Mouse (Mus musculus) MEL (cell line): ENCODE measurements at regions not wholly inside any gene's neighbourhood (a gene's known extent, or its start where the extent isn't known, plus 50 kb on each side); places are given as distances from the start of the nearest gene placed in this dataset.

Source experiments
- DNase-seq: peaks from one replicate; pipeline ENCODE4 v3.0.0; 2011; ENCODE audit warnings: low read depth, low spot score
- H3K27ac ChIP-seq: 2 replicates; pipeline ENCODE4 v1.5.1; 2012; ENCODE audit warnings: low read depth, mild to moderate bottlenecking, control low read depth, low read length, moderate library complexity; ENCODE audit not compliant: control insufficient read depth
- H3K27me3 ChIP-seq, 2 experiments: fragments of 150-350 bp in 1 of 2; sonication (generic) in 1 of 2; 2 replicates each; pipeline ENCODE4 v1.6.1; 2012; ENCODE audit warnings: low read length in 2 of 2, mild to moderate bottlenecking in 2 of 2, improper control_type of control experiment in 1 of 2, moderate library complexity in 1 of 2; ENCODE audit not compliant: insufficient read depth in 2 of 2, control insufficient read depth in 1 of 2
- H3K36me3 ChIP-seq, 2 experiments: 2 replicates each; pipeline ENCODE4 v1.6.1; 2012 to 2014; ENCODE audit warnings: low read length in 2 of 2, improper control_type of control experiment in 1 of 2, inconsistent platforms in 1 of 2, mild to moderate bottlenecking in 1 of 2; ENCODE audit not compliant: insufficient read depth in 2 of 2, control insufficient read depth in 1 of 2
- H3K4me1 ChIP-seq, 2 experiments: fragments of 150-350 bp in 1 of 2; sonication (generic) in 1 of 2; 2 replicates each; pipeline ENCODE4 v1.6.1; 2012; ENCODE audit warnings: low read length in 2 of 2, improper control_type of control experiment in 1 of 2, mild to moderate bottlenecking in 1 of 2; ENCODE audit not compliant: insufficient read depth in 2 of 2, control insufficient read depth in 1 of 2
- H3K4me3 ChIP-seq, 2 experiments: fragments of 150-350 bp in 1 of 2; sonication (generic) in 1 of 2; 2 replicates each; pipeline ENCODE4 v1.5.1; 2012; ENCODE audit warnings: low read depth in 2 of 2, low read length in 2 of 2, mild to moderate bottlenecking in 2 of 2, moderate library complexity in 2 of 2, control low read depth in 1 of 2, improper control_type of control experiment in 1 of 2; ENCODE audit not compliant: control insufficient read depth in 1 of 2, insufficient read depth in 1 of 2
- H3K79me2 ChIP-seq: 2 replicates; pipeline ENCODE4 v1.6.1; 2012; ENCODE audit warnings: mild to moderate bottlenecking, low read length, moderate library complexity; ENCODE audit not compliant: control insufficient read depth, poor library complexity, insufficient read depth
- H3K9ac ChIP-seq: 2 replicates; pipeline ENCODE4 v1.6.1; 2012; ENCODE audit warnings: low read depth, mild to moderate bottlenecking, control low read depth, low read length, moderate library complexity; ENCODE audit not compliant: control insufficient read depth, poor library complexity, severe bottlenecking
- H3K9me3 ChIP-seq: fragments of 150-350 bp; sonication (generic); replicated peaks from 2 replicates; pipeline ENCODE4 v1.6.1; 2012; ENCODE audit warnings: mild to moderate bottlenecking, low read length, improper control_type of control experiment, moderate library complexity; ENCODE audit not compliant: insufficient read depth
- BHLHE40 ChIP-seq: IDR thresholded peaks from 2 replicates; pipeline ENCODE4 v1.6.1; 2012; ENCODE audit warnings: low read depth, mild to moderate bottlenecking, inconsistent platforms, low read length, improper control_type of control experiment, borderline replicate concordance
- CHD1 ChIP-seq: IDR thresholded peaks from 2 replicates; pipeline ENCODE4 v1.6.1; 2012; ENCODE audit warnings: low read depth, mild to moderate bottlenecking, inconsistent platforms, low read length, improper control_type of control experiment
- CTCF ChIP-seq, 3 experiments: IDR thresholded peaks in 2 of 3; conservative IDR thresholded peaks in 1 of 3; 2 replicates each; pipeline ENCODE4 v1.5.1; 2011 to 2012; ENCODE audit warnings: low read length in 3 of 3, low read depth in 2 of 3, mild to moderate bottlenecking in 2 of 3, improper control_type of control experiment in 1 of 3, inconsistent platforms in 1 of 3, mixed read lengths in 1 of 3, moderate library complexity in 1 of 3; ENCODE audit not compliant: control insufficient read depth in 1 of 3, insufficient read depth in 1 of 3, poor library complexity in 1 of 3, severe bottlenecking in 1 of 3
- E2F4 ChIP-seq: IDR thresholded peaks from 2 replicates; pipeline ENCODE4 v1.6.1; 2011; ENCODE audit warnings: low read depth, low read length, improper control_type of control experiment, borderline replicate concordance
- ELF1 ChIP-seq: IDR thresholded peaks from 2 replicates; pipeline ENCODE4 v1.6.1; 2014; ENCODE audit warnings: low read depth, mild to moderate bottlenecking, inconsistent platforms, low read length, improper control_type of control experiment, moderate library complexity
- EP300 ChIP-seq, 2 experiments: IDR thresholded peaks; 2 replicates each; pipeline ENCODE4 v1.6.1; 2011; ENCODE audit warnings: improper control_type of control experiment in 2 of 2, low read length in 2 of 2, low read depth in 1 of 2, mild to moderate bottlenecking in 1 of 2
- ETS1 ChIP-seq: IDR thresholded peaks from 2 replicates; pipeline ENCODE4 v1.6.1; 2012; ENCODE audit warnings: low read depth, mild to moderate bottlenecking, inconsistent platforms, low read length, improper control_type of control experiment, moderate library complexity
- GABPA ChIP-seq: IDR thresholded peaks from 2 replicates; pipeline ENCODE4 v1.6.1; 2012; ENCODE audit warnings: low read depth, mild to moderate bottlenecking, inconsistent platforms, low read length, improper control_type of control experiment, moderate library complexity
- GATA1 ChIP-seq: IDR thresholded peaks from 2 replicates; pipeline ENCODE4 v1.6.1; 2011; ENCODE audit warnings: low read depth, low read length, improper control_type of control experiment
- HCFC1 ChIP-seq: IDR thresholded peaks from 2 replicates; pipeline ENCODE4 v1.6.1; 2012; ENCODE audit warnings: low read depth, mild to moderate bottlenecking, inconsistent platforms, low read length, improper control_type of control experiment, moderate library complexity
- JUND ChIP-seq: IDR thresholded peaks from 2 replicates; pipeline ENCODE4 v1.6.1; 2011; ENCODE audit warnings: low read depth, mild to moderate bottlenecking, improper control_type of control experiment, low read length
- KAT2A ChIP-seq: conservative IDR thresholded peaks from 2 replicates; pipeline ENCODE4 v1.6.1; 2012; ENCODE audit warnings: low read depth, low read length, improper control_type of control experiment, inconsistent platforms
- MAX ChIP-seq: IDR thresholded peaks from 2 replicates; pipeline ENCODE4 v1.6.1; 2011; ENCODE audit warnings: low read length, improper control_type of control experiment
- MAZ ChIP-seq: IDR thresholded peaks from 2 replicates; pipeline ENCODE4 v1.6.1; 2012; ENCODE audit warnings: low read depth, mild to moderate bottlenecking, inconsistent platforms, low read length, improper control_type of control experiment
- MEF2A ChIP-seq: IDR thresholded peaks from 2 replicates; pipeline ENCODE4 v1.6.1; 2014; ENCODE audit warnings: low read depth, mild to moderate bottlenecking, inconsistent platforms, low read length, improper control_type of control experiment; ENCODE audit not compliant: poor library complexity, insufficient replicate concordance, severe bottlenecking; ENCODE audit errors: extremely low read depth
- MXI1 ChIP-seq: IDR thresholded peaks from 2 replicates; pipeline ENCODE4 v1.6.1; 2011; ENCODE audit warnings: mild to moderate bottlenecking, low read depth, low read length, improper control_type of control experiment
- MYB ChIP-seq: IDR thresholded peaks from 2 replicates; pipeline ENCODE4 v1.6.1; 2011; ENCODE audit warnings: mild to moderate bottlenecking, low read depth, low read length, improper control_type of control experiment
- MYC ChIP-seq: IDR thresholded peaks from 2 replicates; pipeline ENCODE4 v1.6.1; 2011; ENCODE audit warnings: low read depth, mild to moderate bottlenecking, low read length, improper control_type of control experiment, moderate library complexity
- NELFE ChIP-seq: IDR thresholded peaks from 2 replicates; pipeline ENCODE4 v1.6.1; 2011; ENCODE audit warnings: low read depth, low read length, improper control_type of control experiment
- POLR2AphosphoS2 ChIP-seq: IDR thresholded peaks from 2 replicates; pipeline ENCODE4 v1.6.1; 2011; ENCODE audit warnings: low read length, improper control_type of control experiment
- RAD21 ChIP-seq: IDR thresholded peaks from 2 replicates; pipeline ENCODE4 v1.6.1; 2011; ENCODE audit warnings: mild to moderate bottlenecking, low read depth, low read length, improper control_type of control experiment
- RCOR1 ChIP-seq: IDR thresholded peaks from 2 replicates; pipeline ENCODE4 v1.6.1; 2012; ENCODE audit warnings: low read depth, mild to moderate bottlenecking, inconsistent platforms, low read length, improper control_type of control experiment
- SIN3A ChIP-seq: IDR thresholded peaks from 2 replicates; pipeline ENCODE4 v1.6.1; 2012; ENCODE audit warnings: low read length, improper control_type of control experiment, inconsistent platforms
- SMC3 ChIP-seq: IDR thresholded peaks from 2 replicates; pipeline ENCODE4 v1.6.1; 2011; ENCODE audit warnings: low read depth, low read length, improper control_type of control experiment
- TBP ChIP-seq: IDR thresholded peaks from 2 replicates; pipeline ENCODE4 v1.8.0; 2011; ENCODE audit warnings: low read depth, low read length, improper control_type of control experiment
- TCF12 ChIP-seq: IDR thresholded peaks from 2 replicates; pipeline ENCODE4 v1.6.1; 2014; ENCODE audit warnings: low read depth, mild to moderate bottlenecking, inconsistent platforms, low read length, improper control_type of control experiment, moderate library complexity
- UBTF ChIP-seq: IDR thresholded peaks from 2 replicates; pipeline ENCODE4 v1.6.1; 2012; ENCODE audit warnings: low read depth, mild to moderate bottlenecking, inconsistent platforms, low read length, improper control_type of control experiment, moderate library complexity, borderline replicate concordance; ENCODE audit not compliant: insufficient read depth
- ZC3H11A ChIP-seq: IDR thresholded peaks from 2 replicates; pipeline ENCODE4 v1.6.1; 2012; ENCODE audit warnings: low read depth, mild to moderate bottlenecking, inconsistent platforms, low read length, improper control_type of control experiment
- ZKSCAN1 ChIP-seq: IDR thresholded peaks from 2 replicates; pipeline ENCODE4 v1.6.1; 2012; ENCODE audit warnings: low read depth, mild to moderate bottlenecking, inconsistent platforms, low read length, improper control_type of control experiment, moderate library complexity
- ZMIZ1 ChIP-seq: IDR thresholded peaks from 2 replicates; pipeline ENCODE4 v1.6.1; 2012; ENCODE audit warnings: low read depth, mild to moderate bottlenecking, inconsistent platforms, low read length, improper control_type of control experiment, moderate library complexity
- ZNF384 ChIP-seq: IDR thresholded peaks from 2 replicates; pipeline ENCODE4 v1.6.1; 2012; ENCODE audit warnings: low read depth, mild to moderate bottlenecking, inconsistent platforms, low read length, improper control_type of control experiment

GRCm38 (mm10) chr9:118365431-118365830, 112.6 kb upstream of the Eomes start:
- Histone ChIP-seq H3K9me3 (no peaks in the 10 kb centered on the region), H3K4me3 (no peak overlapping the region), H3K36me3 (peaks cover 0 to 15% of the 10 kb centered on the region in 2 experiments; a peak in 2 of 4 replicates), H3K27me3 (no peaks in the 10 kb centered on the region), H3K4me1 (peaks cover 8 to 22% of the 10 kb centered on the region in 2 experiments), H3K79me2 (no peaks in the 10 kb centered on the region), H3K27ac (no peak overlapping the region), H3K9ac (no peak overlapping the region)
- TF ChIP-seq CTCF (IDR thresholded peaks at IDR 0.05 in 2 of 3, conservative IDR thresholded peaks at IDR 0.05 in 1 of 3; ENCODE audit: control insufficient read depth in 1 of 3, insufficient read depth in 1 of 3, low read depth in 2 of 3, low read length in 3 of 3, poor library complexity in 1 of 3, severe bottlenecking in 1 of 3) (no peak), E2F4 (no peak), RCOR1 (no peak), MXI1 (no peak), HCFC1 (no peak), MAX (no peak), TBP (no peak), UBTF (no peak), SMC3 (no peak), ELF1 (no peak), MYB (no peak), SIN3A (no peak), ZMIZ1 (no peak), ZC3H11A (no peak), BHLHE40 (no peak)
- no peak for DNase-seq

- DNase-seq, result peak; percentile 73
- H3K9ac ChIP-seq, result peak overlapping the region; percentile 39; the same call in 1 of the 2 replicates
- no peaks in the 10 kb centered on the region for H3K79me2 ChIP-seq
- H3K27me3 ChIP-seq, result no peaks in the 10 kb centered on the region
- peak overlapping the region; percentile 9 to 26; a peak in 2 of 4 replicates for H3K4me3 ChIP-seq
- peaks cover 8 to 22% of the 10 kb centered on the region in 2 experiments for H3K4me1 ChIP-seq
- H3K36me3 ChIP-seq, result peaks cover 0 to 15% of the 10 kb centered on the region in 2 experiments; a peak in 2 of 4 replicates
- H3K27ac ChIP-seq, result peak overlapping the region; percentile 72
- H3K9me3 ChIP-seq, result no peaks in the 10 kb centered on the region
- TF ChIP-seq MYC (0 out of 2 replicates have a peak, but pooled peaks have one; percentile 39), EP300 (IDR thresholded peaks at IDR 0.05; ENCODE audit: low read depth in 1 of 2, low read length in 2 of 2) (peak; percentile 89 to 92), CTCF (IDR thresholded peaks at IDR 0.05 in 2 of 3, conservative IDR thresholded peaks at IDR 0.05 in 1 of 3; ENCODE audit: control insufficient read depth in 1 of 3, insufficient read depth in 1 of 3, low read depth in 2 of 3, low read length in 3 of 3, poor library complexity in 1 of 3, severe bottlenecking in 1 of 3) (no peak), ZC3H11A (no peak), HCFC1 (0 out of 2 replicates have a peak, but pooled peaks have one; percentile 29), ZMIZ1 (no peak), RCOR1 (peak; percentile 71; the same call in 1 of the 2 replicates), BHLHE40 (0 out of 2 replicates have a peak, but pooled peaks have one; percentile 17), ELF1 (no peak), MEF2A (no peak), JUND (no peak), SIN3A (no peak; the same call in 1 of the 2 replicates), TCF12 (peak; percentile 87), KAT2A (no peak), ETS1 (peak; percentile 84), RAD21 (no peak), GATA1 (peak; percentile 88), NELFE (no peak), CHD1 (no peak), POLR2AphosphoS2 (no peak), E2F4 (no peak), MXI1 (no peak), ZNF384 (no peak), TBP (no peak), GABPA (no peak), ZKSCAN1 (no peak), MAZ (0 out of 2 replicates have a peak, but pooled peaks have one; percentile 38)
These were observed 110.7 kb upstream of the Eomes start for GRCm38 (mm10) chr9:118367314-118367713.
